Mouse (Mus musculus) ES-E14 (cell line): ENCODE results near the gene Srp68.

Experiments
- MAFK ChIP-seq: IDR thresholded peaks from 2 replicates; pipeline ENCODE4 v1.6.1; 2014; ENCODE audit warnings: mild to moderate bottlenecking, low read depth, low read length, inconsistent platforms; ENCODE audit not compliant: insufficient read depth
- ZNF384 ChIP-seq: IDR thresholded peaks from 2 replicates; pipeline ENCODE4 v1.6.1; 2012; ENCODE audit warnings: low read depth, low read length, inconsistent platforms

GRCm38 (mm10) chr11:116196866-116197583 is 77.0 kb downstream of the Srp68 start:
- no peak for TF ChIP-seq ZNF384
- no peak for TF ChIP-seq MAFK
